Mouse (Mus musculus) MEL (cell line): ENCODE measurements around the gene Ndufb6. TPM values are rescaled to one million over a fixed set of nuclear protein-coding genes. Genes with fewer than 3 reads are reported as not detected.
"Not testable (repeated sequence)": the region's sequence is repeated elsewhere in the genome, so short reads cannot be mapped to it uniquely, and the experiment has no call there.

ENCODE experiments used
- DNase-seq: peaks from one replicate; pipeline ENCODE4 v3.0.0; 2011; ENCODE audit warnings: low read depth, low spot score
- H3K27ac ChIP-seq: 2 replicates; pipeline ENCODE4 v1.5.1; 2012; ENCODE audit warnings: low read depth, mild to moderate bottlenecking, control low read depth, low read length, moderate library complexity; ENCODE audit not compliant: control insufficient read depth
- H3K27me3 ChIP-seq, 2 experiments: fragments of 150-350 bp in 1 of 2; sonication (generic) in 1 of 2; 2 replicates each; pipeline ENCODE4 v1.6.1; 2012; ENCODE audit warnings: low read length in 2 of 2, mild to moderate bottlenecking in 2 of 2, improper control_type of control experiment in 1 of 2, moderate library complexity in 1 of 2; ENCODE audit not compliant: insufficient read depth in 2 of 2, control insufficient read depth in 1 of 2
- H3K36me3 ChIP-seq, 2 experiments: 2 replicates each; pipeline ENCODE4 v1.6.1; 2012 to 2014; ENCODE audit warnings: low read length in 2 of 2, improper control_type of control experiment in 1 of 2, inconsistent platforms in 1 of 2, mild to moderate bottlenecking in 1 of 2; ENCODE audit not compliant: insufficient read depth in 2 of 2, control insufficient read depth in 1 of 2
- H3K4me1 ChIP-seq, 2 experiments: fragments of 150-350 bp in 1 of 2; sonication (generic) in 1 of 2; 2 replicates each; pipeline ENCODE4 v1.6.1; 2012; ENCODE audit warnings: low read length in 2 of 2, improper control_type of control experiment in 1 of 2, mild to moderate bottlenecking in 1 of 2; ENCODE audit not compliant: insufficient read depth in 2 of 2, control insufficient read depth in 1 of 2
- H3K4me3 ChIP-seq, 2 experiments: fragments of 150-350 bp in 1 of 2; sonication (generic) in 1 of 2; 2 replicates each; pipeline ENCODE4 v1.5.1; 2012; ENCODE audit warnings: low read depth in 2 of 2, low read length in 2 of 2, mild to moderate bottlenecking in 2 of 2, moderate library complexity in 2 of 2, control low read depth in 1 of 2, improper control_type of control experiment in 1 of 2; ENCODE audit not compliant: control insufficient read depth in 1 of 2, insufficient read depth in 1 of 2
- H3K79me2 ChIP-seq: 2 replicates; pipeline ENCODE4 v1.6.1; 2012; ENCODE audit warnings: mild to moderate bottlenecking, low read length, moderate library complexity; ENCODE audit not compliant: control insufficient read depth, poor library complexity, insufficient read depth
- H3K9ac ChIP-seq: 2 replicates; pipeline ENCODE4 v1.6.1; 2012; ENCODE audit warnings: low read depth, mild to moderate bottlenecking, control low read depth, low read length, moderate library complexity; ENCODE audit not compliant: control insufficient read depth, poor library complexity, severe bottlenecking
- H3K9me3 ChIP-seq: fragments of 150-350 bp; sonication (generic); replicated peaks from 2 replicates; pipeline ENCODE4 v1.6.1; 2012; ENCODE audit warnings: mild to moderate bottlenecking, low read length, improper control_type of control experiment, moderate library complexity; ENCODE audit not compliant: insufficient read depth
- BHLHE40 ChIP-seq: IDR thresholded peaks from 2 replicates; pipeline ENCODE4 v1.6.1; 2012; ENCODE audit warnings: low read depth, mild to moderate bottlenecking, inconsistent platforms, low read length, improper control_type of control experiment, borderline replicate concordance
- CHD2 ChIP-seq: IDR thresholded peaks from 2 replicates; pipeline ENCODE4 v1.6.1; 2011; ENCODE audit warnings: low read length, improper control_type of control experiment
- CTCF ChIP-seq, 3 experiments: IDR thresholded peaks in 2 of 3; conservative IDR thresholded peaks in 1 of 3; 2 replicates each; pipeline ENCODE4 v1.5.1; 2011 to 2012; ENCODE audit warnings: low read length in 3 of 3, low read depth in 2 of 3, mild to moderate bottlenecking in 2 of 3, improper control_type of control experiment in 1 of 3, inconsistent platforms in 1 of 3, mixed read lengths in 1 of 3, moderate library complexity in 1 of 3; ENCODE audit not compliant: control insufficient read depth in 1 of 3, insufficient read depth in 1 of 3, poor library complexity in 1 of 3, severe bottlenecking in 1 of 3
- EP300 ChIP-seq, 2 experiments: IDR thresholded peaks; 2 replicates each; pipeline ENCODE4 v1.6.1; 2011; ENCODE audit warnings: improper control_type of control experiment in 2 of 2, low read length in 2 of 2, low read depth in 1 of 2, mild to moderate bottlenecking in 1 of 2
- ETS1 ChIP-seq: IDR thresholded peaks from 2 replicates; pipeline ENCODE4 v1.6.1; 2012; ENCODE audit warnings: low read depth, mild to moderate bottlenecking, inconsistent platforms, low read length, improper control_type of control experiment, moderate library complexity
- GABPA ChIP-seq: IDR thresholded peaks from 2 replicates; pipeline ENCODE4 v1.6.1; 2012; ENCODE audit warnings: low read depth, mild to moderate bottlenecking, inconsistent platforms, low read length, improper control_type of control experiment, moderate library complexity
- GATA1 ChIP-seq: IDR thresholded peaks from 2 replicates; pipeline ENCODE4 v1.6.1; 2011; ENCODE audit warnings: low read depth, low read length, improper control_type of control experiment
- HCFC1 ChIP-seq: IDR thresholded peaks from 2 replicates; pipeline ENCODE4 v1.6.1; 2012; ENCODE audit warnings: low read depth, mild to moderate bottlenecking, inconsistent platforms, low read length, improper control_type of control experiment, moderate library complexity
- JUND ChIP-seq: IDR thresholded peaks from 2 replicates; pipeline ENCODE4 v1.6.1; 2011; ENCODE audit warnings: low read depth, mild to moderate bottlenecking, improper control_type of control experiment, low read length
- KAT2A ChIP-seq: conservative IDR thresholded peaks from 2 replicates; pipeline ENCODE4 v1.6.1; 2012; ENCODE audit warnings: low read depth, low read length, improper control_type of control experiment, inconsistent platforms
- MAFK ChIP-seq: IDR thresholded peaks from 2 replicates; pipeline ENCODE4 v1.6.1; 2011; ENCODE audit warnings: low read depth, mild to moderate bottlenecking, low read length, improper control_type of control experiment, borderline replicate concordance
- MAX ChIP-seq: IDR thresholded peaks from 2 replicates; pipeline ENCODE4 v1.6.1; 2011; ENCODE audit warnings: low read length, improper control_type of control experiment
- MAZ ChIP-seq: IDR thresholded peaks from 2 replicates; pipeline ENCODE4 v1.6.1; 2012; ENCODE audit warnings: low read depth, mild to moderate bottlenecking, inconsistent platforms, low read length, improper control_type of control experiment
- MEF2A ChIP-seq: IDR thresholded peaks from 2 replicates; pipeline ENCODE4 v1.6.1; 2014; ENCODE audit warnings: low read depth, mild to moderate bottlenecking, inconsistent platforms, low read length, improper control_type of control experiment; ENCODE audit not compliant: poor library complexity, insufficient replicate concordance, severe bottlenecking; ENCODE audit errors: extremely low read depth
- MXI1 ChIP-seq: IDR thresholded peaks from 2 replicates; pipeline ENCODE4 v1.6.1; 2011; ENCODE audit warnings: mild to moderate bottlenecking, low read depth, low read length, improper control_type of control experiment
- MYC ChIP-seq: IDR thresholded peaks from 2 replicates; pipeline ENCODE4 v1.6.1; 2011; ENCODE audit warnings: low read depth, mild to moderate bottlenecking, low read length, improper control_type of control experiment, moderate library complexity
- POLR2A ChIP-seq, 2 experiments: IDR thresholded peaks; 2 replicates each; pipeline ENCODE4 v1.6.1; 2011 to 2012; ENCODE audit warnings: low read length in 2 of 2, mild to moderate bottlenecking in 2 of 2, control low read depth in 1 of 2, improper control_type of control experiment in 1 of 2, low read depth in 1 of 2, moderate library complexity in 1 of 2; ENCODE audit not compliant: control insufficient read depth in 1 of 2, insufficient read depth in 1 of 2, poor library complexity in 1 of 2
- POLR2AphosphoS5 ChIP-seq: IDR thresholded peaks from 2 replicates; pipeline ENCODE4 v1.6.1; 2012; ENCODE audit warnings: low read depth, borderline replicate concordance, mild to moderate bottlenecking, inconsistent platforms, low read length, moderate library complexity, mixed read lengths
- RAD21 ChIP-seq: IDR thresholded peaks from 2 replicates; pipeline ENCODE4 v1.6.1; 2011; ENCODE audit warnings: mild to moderate bottlenecking, low read depth, low read length, improper control_type of control experiment
- RCOR1 ChIP-seq: IDR thresholded peaks from 2 replicates; pipeline ENCODE4 v1.6.1; 2012; ENCODE audit warnings: low read depth, mild to moderate bottlenecking, inconsistent platforms, low read length, improper control_type of control experiment
- SIN3A ChIP-seq: IDR thresholded peaks from 2 replicates; pipeline ENCODE4 v1.6.1; 2012; ENCODE audit warnings: low read length, improper control_type of control experiment, inconsistent platforms
- SMC3 ChIP-seq: IDR thresholded peaks from 2 replicates; pipeline ENCODE4 v1.6.1; 2011; ENCODE audit warnings: low read depth, low read length, improper control_type of control experiment
- TAL1 ChIP-seq: IDR thresholded peaks from 2 replicates; pipeline ENCODE4 v1.6.1; 2012; ENCODE audit warnings: mild to moderate bottlenecking, inconsistent platforms, low read length, moderate library complexity, mixed read lengths
- TBP ChIP-seq: IDR thresholded peaks from 2 replicates; pipeline ENCODE4 v1.8.0; 2011; ENCODE audit warnings: low read depth, low read length, improper control_type of control experiment
- TCF12 ChIP-seq: IDR thresholded peaks from 2 replicates; pipeline ENCODE4 v1.6.1; 2014; ENCODE audit warnings: low read depth, mild to moderate bottlenecking, inconsistent platforms, low read length, improper control_type of control experiment, moderate library complexity
- USF1 ChIP-seq: IDR thresholded peaks from 2 replicates; pipeline ENCODE4 v1.6.1; 2014; ENCODE audit warnings: low read depth, mild to moderate bottlenecking, inconsistent platforms, low read length, improper control_type of control experiment, moderate library complexity
- ZC3H11A ChIP-seq: IDR thresholded peaks from 2 replicates; pipeline ENCODE4 v1.6.1; 2012; ENCODE audit warnings: low read depth, mild to moderate bottlenecking, inconsistent platforms, low read length, improper control_type of control experiment
- ZKSCAN1 ChIP-seq: IDR thresholded peaks from 2 replicates; pipeline ENCODE4 v1.6.1; 2012; ENCODE audit warnings: low read depth, mild to moderate bottlenecking, inconsistent platforms, low read length, improper control_type of control experiment, moderate library complexity
- ZMIZ1 ChIP-seq: IDR thresholded peaks from 2 replicates; pipeline ENCODE4 v1.6.1; 2012; ENCODE audit warnings: low read depth, mild to moderate bottlenecking, inconsistent platforms, low read length, improper control_type of control experiment, moderate library complexity
- polyA plus RNA-seq, 2 experiments: library from polyadenylated mRNA; stranded (reverse) in 1 of 2; unstranded in 1 of 2; fragments of >175 nt in 1 of 2; fragments of >200 nt in 1 of 2; gene quantifications; 2 replicates each; pipeline versions ENCODE4 v1.2.1 to v1.2.4; 2012; ENCODE audit warnings: low replicate concordance in 2 of 2, low read depth in 1 of 2; ENCODE audit not compliant: insufficient read length in 2 of 2, insufficient read depth in 1 of 2, missing spikeins in 1 of 2
- total RNA-seq: library from RNA; depleted of rRNA; stranded (reverse); fragments of 300-350 nt; gene quantifications from 2 replicates; pipeline ENCODE4 v1.2.3, GENCODE M21; 2012

Gene Ndufb6
- total and polyA plus RNA-seq, 3 experiments = 146 to 229 TPM; not detected in 1

DNA sequence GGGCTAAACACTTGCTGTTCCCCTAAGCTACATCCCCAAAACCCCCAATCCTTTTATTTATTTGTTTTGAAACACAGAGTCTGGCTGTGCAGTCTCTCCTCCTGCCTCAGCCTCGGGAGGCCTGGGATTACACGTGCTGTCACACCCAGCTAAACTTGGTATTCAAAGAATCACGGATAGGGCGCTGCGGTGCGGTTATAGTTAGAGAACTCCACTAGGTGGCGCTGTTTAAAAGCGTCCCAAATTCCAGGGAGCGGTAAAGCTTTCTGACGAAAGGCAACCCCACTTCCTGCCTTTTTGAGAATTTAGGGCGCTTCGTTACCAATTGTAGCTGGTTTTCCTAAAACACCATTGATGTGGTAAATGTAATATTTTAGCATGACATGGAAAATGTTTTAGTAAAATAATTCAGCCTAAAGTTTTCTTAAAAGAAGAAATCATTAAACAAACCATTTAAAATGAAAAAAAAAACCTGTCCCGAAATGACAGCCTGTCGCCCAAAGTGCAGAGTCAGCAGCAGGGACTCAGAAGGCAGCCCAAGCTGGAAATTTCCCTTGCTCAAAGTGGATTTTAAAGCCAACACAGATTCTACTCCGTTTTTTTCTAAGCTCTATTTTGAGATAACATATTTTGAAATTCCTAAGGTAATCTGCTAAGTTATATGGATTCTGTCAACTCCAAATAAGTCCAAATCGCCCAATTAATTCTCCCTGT is 22.0 kb upstream of the Ndufb6 start (continued):
- no peak for TF ChIP-seq ZKSCAN1
- TF ChIP-seq ZC3H11A = peak; percentile 87
- TF ChIP-seq USF1 = no peak
- TF ChIP-seq POLR2AphosphoS5 = no peak
- TF ChIP-seq JUND = peak; percentile 30; the same call in 1 of the 2 replicates
- no peak for TF ChIP-seq RCOR1
- TF ChIP-seq ZMIZ1 = no peak
- TF ChIP-seq SIN3A = peak; percentile 61
- peak; percentile 74 to 92 (median 75) for TF ChIP-seq CTCF (IDR thresholded peaks at IDR 0.05 in 2 of 3, conservative IDR thresholded peaks at IDR 0.05 in 1 of 3; ENCODE audit: control insufficient read depth in 1 of 3, insufficient read depth in 1 of 3, low read depth in 2 of 3, low read length in 3 of 3, poor library complexity in 1 of 3, severe bottlenecking in 1 of 3)
- TF ChIP-seq GABPA = no peak
- no peak for TF ChIP-seq POLR2A (IDR thresholded peaks at IDR 0.05; ENCODE audit: control insufficient read depth in 1 of 2, insufficient read depth in 1 of 2, low read depth in 1 of 2, low read length in 2 of 2, poor library complexity in 1 of 2)
- peak; percentile 53; the same call in 1 of the 2 replicates for TF ChIP-seq BHLHE40
- TF ChIP-seq MAZ = no peak
- TF ChIP-seq MAFK = peak; percentile 86
- TF ChIP-seq, all 39 proteins: peak for 15

GRCm38 (mm10) chr4:40299169-40299568 is 19.9 kb upstream of the Ndufb6 start:
- Histone ChIP-seq H3K4me1 (peaks cover 5 to 15% of the 10 kb centered on the region in 2 experiments), H3K79me2 (no peaks in the 10 kb centered on the region), H3K27ac (peak overlapping the region; percentile 27), H3K4me3 (peak overlapping the region in 1 of 2 experiments; percentile 2; a peak in 1 of 4 replicates), H3K9me3 (no peaks in the 10 kb centered on the region), H3K27me3 (no peaks in the 10 kb centered on the region; a peak in 2 of 4 replicates), H3K9ac (no peak overlapping the region), H3K36me3 (peaks cover 0 to 14% of the 10 kb centered on the region in 2 experiments; a peak in 2 of 4 replicates)
- TF ChIP-seq TBP (no peak), GATA1 (peak; percentile 96), RCOR1 (peak; percentile 89), HCFC1 (peak; percentile 42; the same call in 1 of the 2 replicates), MAFK (peak; percentile 31; the same call in 1 of the 2 replicates), ETS1 (peak; percentile 85), CHD2 (no peak), SIN3A (peak; percentile 64), RAD21 (no peak), KAT2A (no peak), EP300 (IDR thresholded peaks at IDR 0.05; ENCODE audit: low read depth in 1 of 2, low read length in 2 of 2) (peak; percentile 88), MYC (0 out of 2 replicates have a peak, but pooled peaks have one; percentile 29), TAL1 (no peak), BHLHE40 (peak; percentile 80), MXI1 (peak; percentile 36; the same call in 1 of the 2 replicates), MEF2A (peak; percentile 87), TCF12 (peak; percentile 91), SMC3 (no peak), MAX (0 out of 2 replicates have a peak, but pooled peaks have one; percentile 28)
- DNase-seq = peak; percentile 63

DNA sequence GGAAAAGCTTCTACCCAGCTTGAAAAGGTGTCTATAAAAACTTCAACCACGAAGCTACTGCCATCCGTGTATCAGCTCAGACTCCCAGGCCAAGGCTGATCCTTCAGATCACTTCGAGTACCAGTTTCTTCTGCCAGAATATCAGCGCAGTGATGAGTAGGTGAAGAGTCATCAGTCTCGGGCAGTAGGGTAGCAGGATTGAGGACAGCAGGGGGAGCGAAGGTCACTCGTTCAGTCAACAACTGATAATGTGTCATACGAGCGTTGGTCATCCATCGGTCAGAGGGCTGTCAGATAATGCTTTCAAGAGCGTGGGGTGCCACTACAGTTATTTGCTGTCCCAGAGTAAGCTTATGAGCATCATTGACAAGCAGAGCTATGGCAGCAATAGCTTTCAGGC is 12.3 kb upstream of the Ndufb6 start:
- not testable (repeated sequence) for H3K27ac ChIP-seq, H3K36me3 ChIP-seq, H3K4me3 ChIP-seq, H3K27me3 ChIP-seq, H3K9me3 ChIP-seq, DNase-seq, H3K9ac ChIP-seq, H3K79me2 ChIP-seq, H3K4me1 ChIP-seq
